Mouse (Mus musculus) hindbrain, postnatal 0 days (tissue): Measurements from ENCODE around the gene Sap30l. TPM values are rescaled to one million over a fixed set of nuclear protein-coding genes. Genes with fewer than 3 reads are reported as not detected.
A peak's percentile ranks its signal among the peaks of the same experiment; 100 is the strongest.
"Not testable (repeated sequence)": the region's sequence is repeated elsewhere in the genome, so short reads cannot be mapped to it uniquely, and the experiment has no call there.

Source experiments
- ATAC-seq: fragments of 200-750 bp; cut with Nextera tagmentation; 2 replicates; pipeline ENCODE4 v1.8.0; 2017; ENCODE audit warnings: mild to moderate bottlenecking, moderate TSS enrichment, moderate library complexity
- DNase-seq: peaks from one replicate; pipeline ENCODE4 v3.0.0-alpha.2; 2015; ENCODE audit warnings: low spot score
- H3K27ac ChIP-seq: fragments of 300-500 bp; sonication (generic); 2 replicates; pipeline ENCODE4 v1.5.1; 2014; ENCODE audit warnings: mild to moderate bottlenecking
- H3K27me3 ChIP-seq: fragments of 300-500 bp; sonication (generic); 2 replicates; pipeline ENCODE4 v1.6.1; 2014; ENCODE audit warnings: low read length, mixed read lengths; ENCODE audit not compliant: insufficient read depth
- H3K36me3 ChIP-seq: fragments of 300-500 bp; sonication (generic); 2 replicates; pipeline ENCODE4 v1.6.1; 2014; ENCODE audit warnings: low read length, mixed read lengths; ENCODE audit not compliant: insufficient read depth
- H3K4me1 ChIP-seq: fragments of 300-500 bp; sonication (generic); 2 replicates; pipeline ENCODE4 v1.6.1; 2014; ENCODE audit warnings: antibody characterized with exemption, low read length, mixed read lengths; ENCODE audit not compliant: insufficient read depth
- H3K4me2 ChIP-seq: fragments of 300-500 bp; sonication (generic); 2 replicates; pipeline ENCODE4 v1.6.1; 2014; ENCODE audit warnings: low read depth, mild to moderate bottlenecking, low read length, moderate library complexity, mixed read lengths
- H3K4me3 ChIP-seq: fragments of 300-500 bp; sonication (generic); 2 replicates; pipeline ENCODE4 v1.5.1; 2014; ENCODE audit warnings: low read length
- H3K9ac ChIP-seq: fragments of 300-500 bp; sonication (generic); replicated peaks from 2 replicates; pipeline ENCODE4 v1.6.1; 2014; ENCODE audit warnings: mild to moderate bottlenecking, low read length, moderate library complexity, mixed read lengths
- H3K9me3 ChIP-seq: fragments of 300-500 bp; sonication (generic); 2 replicates; pipeline ENCODE4 v1.6.1; 2016; ENCODE audit warnings: low read length, mixed read lengths
- CTCF ChIP-seq: IDR thresholded peaks from 2 replicates; pipeline ENCODE4 v1.5.1; 2016; ENCODE audit warnings: antibody characterized with exemption, control low read depth, low read depth
- WGBS: fragments of 180-500 bp; shearing (Covaris S2); extraction: QIAGEN DNeasy Blood & Tissue Kit; methylation state at CpG from one replicate; pipeline ENCODE4 v1.1.7; 2014; 5-methylcytosine and 5-hydroxymethylcytosine counted together
- polyA plus RNA-seq: library from polyadenylated mRNA; unstranded; fragments of >200 nt; fragmentation: Nextera tagmentation; extraction: Ambion mirVana; gene quantifications from 2 replicates; pipeline ENCODE4 v1.2.1, GENCODE M21; 2015
- total RNA-seq: library from RNA; depleted of rRNA; stranded (reverse); fragments of >200 nt; gene quantifications from 2 replicates; pipeline ENCODE4 v1.2.3, GENCODE M21; 2014

Sap30l gene
- total and polyA plus RNA-seq, 2 experiments from 2014 or later: 12.4 to 31.0 TPM

GRCm38 (mm10) chr11:57823159-57823558 is 21.7 kb downstream of the Sap30l start:
- H3K9me3 ChIP-seq, DNase-seq, H3K9ac ChIP-seq, H3K27ac ChIP-seq, H3K4me3 ChIP-seq, H3K36me3 ChIP-seq, H3K4me2 ChIP-seq, H3K4me1 ChIP-seq, ATAC-seq: not testable (repeated sequence)
- WGBS: 100% methylated on average over 2 of the region's 2 CpGs
- 0 out of 2 replicates have a peak, but pooled peaks have one; percentile 3 for TF ChIP-seq CTCF
- H3K27me3 ChIP-seq: peaks cover 27% of the 10 kb centered on the region

DNA sequence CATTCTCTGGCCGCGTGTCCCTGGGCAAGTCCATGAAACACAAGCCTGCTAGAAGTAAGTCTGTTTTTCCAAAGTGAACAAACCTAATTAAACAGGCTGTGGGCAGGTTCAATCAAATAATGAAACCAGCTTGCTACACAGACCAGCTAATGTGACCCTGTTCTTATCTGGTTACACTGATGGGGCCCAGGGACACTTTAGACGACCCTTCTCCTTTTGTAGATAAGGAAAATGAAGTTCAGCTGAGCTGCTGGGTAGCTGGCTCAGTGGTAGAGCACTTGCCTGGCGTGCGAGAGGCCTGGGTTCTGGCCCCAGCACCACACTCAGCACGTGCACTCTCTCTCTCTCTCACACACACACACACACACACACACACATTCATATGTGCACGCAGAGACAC is 22.3 kb downstream of the Sap30l start:
- ATAC-seq: no peak
- Histone ChIP-seq H3K4me3 (no peak overlapping the region), H3K9me3 (no peaks in the 10 kb centered on the region), H3K9ac (no peak overlapping the region), H3K4me2 (no peak overlapping the region), H3K27me3 (peaks cover 31% of the 10 kb centered on the region), H3K36me3 (no peaks in the 10 kb centered on the region), H3K4me1 (no peaks in the 10 kb centered on the region), H3K27ac (no peak overlapping the region)
- 77% methylated on average over 7 of the region's 7 CpGs for WGBS
- TF ChIP-seq CTCF: no peak
- DNase-seq: no peak

DNA sequence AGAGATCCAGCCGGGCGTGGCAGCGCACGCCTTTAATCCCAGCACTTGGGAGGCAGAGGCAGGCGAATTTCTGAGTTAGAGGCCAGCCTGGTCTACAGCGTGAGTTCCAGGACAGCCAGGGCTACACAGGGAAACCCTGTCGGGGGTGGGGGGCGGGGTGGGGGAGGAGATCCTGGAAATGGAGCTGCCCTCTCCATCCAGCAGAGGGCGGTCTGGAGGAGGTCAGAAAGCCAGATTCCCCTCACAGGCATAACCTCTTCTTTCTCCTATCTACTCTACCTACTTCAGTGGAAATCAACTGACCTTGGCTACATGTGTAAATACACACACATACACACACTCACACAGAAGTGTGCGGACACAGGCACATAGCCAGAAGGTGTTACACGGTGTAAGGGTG is 23.8 kb downstream of the Sap30l start:
- H3K4me2 ChIP-seq, H3K9me3 ChIP-seq, H3K27ac ChIP-seq, H3K9ac ChIP-seq, H3K4me1 ChIP-seq, ATAC-seq, H3K36me3 ChIP-seq, DNase-seq, H3K4me3 ChIP-seq: not testable (repeated sequence)
- 38% methylated on average over 11 of the region's 11 CpGs for WGBS
- H3K27me3 ChIP-seq: peaks cover 44% of the 10 kb centered on the region

DNA sequence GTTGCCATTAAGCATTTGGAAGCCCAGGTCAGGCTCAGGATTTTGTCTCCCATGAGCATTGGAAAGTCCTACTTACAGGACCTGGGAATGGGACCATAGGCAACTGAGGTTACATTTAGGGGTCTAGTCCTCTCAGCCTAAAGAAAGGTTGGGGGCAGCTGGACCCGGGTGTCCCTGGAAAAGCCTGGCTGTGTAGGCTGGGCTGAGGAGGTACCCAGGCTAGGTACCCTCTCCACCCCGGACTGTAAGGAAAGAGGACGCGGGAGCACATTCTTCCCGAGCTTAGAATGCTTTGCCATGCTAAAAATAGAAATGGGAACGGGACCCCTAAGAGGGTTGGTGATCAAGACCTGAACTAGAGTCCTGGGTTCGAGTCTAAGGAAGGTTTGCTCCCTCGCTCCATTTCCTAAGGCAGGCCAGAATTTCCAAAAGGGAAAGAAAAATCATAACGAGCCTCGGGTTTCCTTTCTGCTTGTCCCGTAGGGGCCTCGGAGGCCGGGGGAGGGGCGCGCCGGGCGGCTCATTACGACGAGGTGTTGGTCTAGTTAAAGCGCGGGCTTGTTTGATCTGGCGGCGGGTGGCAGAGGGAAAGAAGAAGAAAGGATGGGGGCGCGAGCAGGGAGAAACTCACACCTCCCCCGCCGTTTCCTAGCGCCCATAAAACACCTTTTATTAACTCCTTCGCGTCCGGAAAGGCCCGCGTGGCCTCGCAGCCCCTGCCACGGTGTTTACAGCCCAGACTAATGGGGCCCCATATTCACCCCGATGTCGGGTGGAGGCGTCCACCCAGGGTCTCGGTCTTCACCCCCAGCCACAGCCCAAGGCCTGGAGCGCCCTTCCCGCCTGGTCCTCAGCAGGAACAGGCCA is 25.8 kb downstream of the Sap30l start:
- no peak for DNase-seq
- Histone ChIP-seq H3K4me2 (peak overlapping the region; percentile 41), H3K27ac (no peak overlapping the region), H3K36me3 (no peaks in the 10 kb centered on the region), H3K9ac (no peak overlapping the region), H3K4me3 (peak overlapping the region; percentile 21), H3K4me1 (no peaks in the 10 kb centered on the region), H3K9me3 (no peaks in the 10 kb centered on the region), H3K27me3 (peaks cover 63% of the 10 kb centered on the region)
- under 1% methylated on average over 32 of the region's 41 CpGs for WGBS
- TF ChIP-seq CTCF: no peak
- ATAC-seq: no peak

DNA sequence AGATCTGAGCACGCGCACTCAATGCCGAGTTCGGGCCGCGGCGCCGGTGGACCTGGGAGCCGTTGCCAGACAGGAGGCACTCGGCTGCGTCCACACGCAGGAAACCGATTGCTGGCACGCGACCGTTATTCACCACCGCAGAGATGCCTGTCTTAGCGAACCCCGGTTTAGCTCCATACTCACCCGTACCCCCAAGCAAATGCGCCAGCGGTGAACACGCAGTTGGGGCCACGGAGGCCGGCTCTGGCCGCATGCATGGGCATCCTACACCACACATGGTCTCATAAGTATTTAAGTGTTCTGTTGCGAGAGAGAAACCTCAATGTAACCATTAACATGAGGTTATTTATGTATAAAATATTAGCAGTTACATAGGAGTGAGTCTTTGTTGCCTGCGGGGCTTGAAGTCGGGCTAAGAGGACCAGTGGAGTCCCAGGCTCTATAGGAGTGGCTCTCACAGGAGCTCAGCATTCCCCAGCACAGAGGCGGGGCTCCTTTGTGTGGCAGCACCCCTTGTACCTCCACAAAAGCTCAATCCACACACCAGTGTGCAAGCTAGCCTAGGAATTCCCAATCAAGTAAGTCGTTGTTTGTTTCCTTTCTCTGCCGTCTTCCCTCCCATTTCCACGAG is 26.6 kb downstream of the Sap30l start:
- Histone ChIP-seq H3K27me3 (peaks cover 71% of the 10 kb centered on the region), H3K4me2 (peak overlapping the region; percentile 41), H3K9ac (no peak overlapping the region), H3K27ac (no peak overlapping the region), H3K9me3 (no peaks in the 10 kb centered on the region), H3K4me1 (no peaks in the 10 kb centered on the region), H3K4me3 (peak overlapping the region; percentile 21), H3K36me3 (no peaks in the 10 kb centered on the region)
- DNase-seq (no peak), ATAC-seq (no peak)
- TF ChIP-seq CTCF: no peak
- under 1% methylated on average over 33 of the region's 33 CpGs for WGBS

GRCm38 (mm10) chr11:57828955-57829870 is 27.8 kb downstream of the Sap30l start:
- ATAC-seq (no peak), DNase-seq (no peak)
- H3K9ac ChIP-seq: no peak overlapping the region
- no peaks in the 10 kb centered on the region for H3K9me3 ChIP-seq
- H3K27me3 ChIP-seq: peaks cover 80% of the 10 kb centered on the region
- peak overlapping the region; percentile 13; the same call in 1 of the 2 replicates for H3K4me2 ChIP-seq
- no peak for TF ChIP-seq CTCF
- no peak overlapping the region for H3K4me3 ChIP-seq
- H3K4me1 ChIP-seq: no peaks in the 10 kb centered on the region
- no peaks in the 10 kb centered on the region for H3K36me3 ChIP-seq
- H3K27ac ChIP-seq: no peak overlapping the region
- 4% methylated on average over 53 of the region's 53 CpGs for WGBS
